Mouse (Mus musculus) layer of hippocampus, postnatal 36 days (tissue): Measurements from ENCODE around the gene Taf5. TPM values are rescaled to one million over a fixed set of nuclear protein-coding genes. Genes with fewer than 3 reads are reported as not detected.

ENCODE experiments used
- DNase-seq, 2 experiments: peaks; one replicate each; pipeline ENCODE4 v3.0.0; 2022
- total RNA-seq, 2 experiments: library from RNA; stranded (reverse); gene quantifications; 2 replicates each; pipeline ENCODE4 v1.2.3; 2021

Taf5 gene
- total RNA-seq, 2 experiments from 2014 or later = 5.6 to 6.5 TPM

DNA sequence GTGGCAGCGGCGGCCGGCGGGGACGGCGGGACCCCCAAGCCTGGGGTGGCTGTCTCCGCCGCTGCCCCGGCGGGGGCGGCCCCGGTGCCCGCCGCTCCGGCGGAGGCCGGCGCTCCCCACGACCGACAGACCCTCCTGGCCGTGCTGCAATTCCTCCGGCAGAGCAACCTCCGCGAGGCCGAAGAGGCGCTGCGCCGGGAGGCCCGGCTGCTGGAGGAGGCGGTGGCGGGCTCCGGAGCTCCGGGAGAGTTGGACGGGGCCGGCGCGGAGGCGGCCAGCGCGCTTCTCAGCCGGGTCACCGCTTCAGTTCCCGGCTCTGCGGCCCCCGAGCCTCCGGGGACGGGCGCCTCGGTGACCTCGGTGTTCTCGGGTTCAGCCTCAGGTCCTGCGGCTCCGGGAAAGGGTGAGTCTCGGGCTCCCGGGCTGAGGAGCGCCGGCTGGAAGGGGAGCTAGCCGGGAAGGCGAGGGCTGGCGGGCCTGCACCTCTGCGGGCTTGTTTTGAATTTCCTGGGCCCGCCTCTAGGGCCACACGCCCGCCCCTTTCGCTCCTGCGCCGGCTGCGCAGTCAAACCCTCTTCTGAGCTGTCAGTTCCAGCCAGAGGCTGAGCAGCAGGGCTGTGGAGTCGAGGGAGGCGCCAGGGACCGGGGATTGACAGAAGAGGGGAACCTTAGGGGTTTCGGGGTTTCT, 522 bp downstream of the Taf5 start:
- DNase-seq = peak; percentile 85 to 87

- no peak for DNase-seq
These were observed 20.7 kb downstream of the Taf5 start for GRCm38 (mm10) chr19:47088226-47088625.

DNA sequence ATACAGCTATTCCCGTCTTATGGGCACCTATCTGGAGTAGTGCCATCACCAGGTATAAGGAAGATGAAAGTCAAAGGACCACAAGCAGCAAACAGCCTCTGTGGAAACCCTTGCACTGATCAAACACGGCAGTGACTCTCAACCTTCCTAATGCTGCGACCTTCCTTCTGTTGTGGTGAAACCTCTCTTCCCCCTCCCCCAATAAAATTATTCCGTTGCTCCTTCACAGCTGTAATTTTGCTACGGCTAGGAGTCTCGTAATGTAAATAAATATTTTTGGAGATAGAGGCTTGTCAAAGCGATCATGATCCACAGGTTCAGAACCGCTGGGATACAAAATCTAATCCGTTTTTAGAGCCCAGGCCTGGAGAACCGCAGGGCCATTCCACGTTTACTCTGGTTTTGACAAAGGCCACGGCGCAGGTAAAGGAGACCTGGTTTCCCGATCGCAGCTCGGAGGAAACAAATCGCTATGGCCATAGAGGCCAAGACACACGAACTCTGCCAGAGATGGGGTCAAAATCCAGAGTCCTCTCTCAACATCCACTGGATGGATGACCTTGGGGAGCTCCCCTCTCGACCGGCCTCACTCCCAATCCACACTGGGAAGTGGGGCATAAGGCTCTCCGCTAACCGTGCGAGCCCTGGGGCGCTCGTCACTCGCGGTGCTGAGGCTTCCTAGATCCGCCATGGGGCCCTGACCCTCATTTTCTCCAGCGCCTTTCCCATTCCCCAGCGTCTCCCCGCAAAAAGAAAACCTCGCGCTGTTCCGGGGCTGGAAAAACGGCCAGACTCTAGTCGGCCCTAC, 22.4 kb downstream of the Taf5 start:
- DNase-seq = peak in 1 of 2 experiments; percentile 16

GRCm38 (mm10) chr19:47090550-47091156, 23.1 kb downstream of the Taf5 start, which contains the start of the genes Usmg5 and Pdcd11:
Gene Usmg5, minus strand, starts transcription at chr19:47090647.
Gene Pdcd11, plus strand, starts transcription at chr19:47090768.
- peak; percentile 97 for DNase-seq

- DNase-seq = no peak
These were observed 33.5 kb downstream of the Taf5 start for GRCm38 (mm10) chr19:47101080-47101479.

DNA sequence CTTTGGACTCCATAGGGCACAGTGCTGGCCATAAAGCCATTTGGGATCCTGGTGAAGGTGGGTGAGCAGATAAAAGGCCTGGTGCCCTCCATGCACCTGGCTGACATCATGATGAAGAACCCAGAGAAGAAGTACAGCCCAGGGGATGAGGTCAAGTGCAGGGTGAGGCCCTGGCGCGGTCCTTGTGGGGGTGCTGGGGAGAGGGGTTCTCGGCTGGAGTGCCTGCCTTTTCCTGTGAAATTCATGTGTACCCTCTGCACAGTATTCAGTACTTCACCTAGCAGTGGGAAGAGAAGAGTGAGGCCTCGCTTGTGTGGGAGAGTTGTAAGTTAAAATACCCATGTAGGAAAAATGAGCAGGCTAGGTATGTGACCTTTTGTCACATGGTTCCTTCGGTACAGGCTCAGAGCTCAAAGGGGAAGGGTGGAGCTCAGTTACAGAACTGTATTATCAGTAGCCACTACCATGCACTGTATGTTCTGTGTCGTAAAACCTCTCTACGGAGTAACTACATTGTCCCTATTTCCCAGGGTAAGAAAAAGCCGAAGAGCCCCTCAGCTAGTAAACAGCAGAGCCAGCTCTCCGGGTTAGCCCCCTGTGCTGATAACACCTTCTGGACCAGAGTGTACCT, 37.2 kb downstream of the Taf5 start:
- no peak for DNase-seq

- no peak for DNase-seq
These were observed 51.1 kb downstream of the Taf5 start for GRCm38 (mm10) chr19:47118634-47119033.

GRCm38 (mm10) chr19:47121054-47121453, 53.5 kb downstream of the Taf5 start:
- no peak for DNase-seq

DNA sequence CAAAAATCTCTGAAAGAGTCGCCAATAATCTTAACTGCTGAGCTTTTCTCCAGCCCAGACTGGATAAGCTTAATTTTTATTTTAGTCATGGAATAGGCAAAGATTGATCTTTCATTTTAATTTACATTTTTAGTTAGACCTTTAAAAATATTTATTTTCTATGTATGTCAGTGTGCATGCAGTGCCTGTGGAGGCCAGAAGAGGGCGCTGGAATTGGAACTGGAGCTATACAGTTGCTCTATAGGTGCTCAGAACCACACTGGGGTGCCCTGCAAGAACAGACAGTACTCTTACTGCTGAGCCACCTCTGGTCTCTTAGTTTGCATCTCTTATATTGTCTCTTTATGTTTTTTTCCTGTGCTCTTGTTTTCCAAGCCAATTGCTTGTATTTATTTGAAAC, 55.3 kb downstream of the Taf5 start:
- no peak for DNase-seq

GRCm38 (mm10) chr19:47128164-47128563, 60.6 kb downstream of the Taf5 start:
- no peak for DNase-seq

- no peak for DNase-seq
These were observed 61.3 kb downstream of the Taf5 start for GRCm38 (mm10) chr19:47128835-47129234.

GRCm38 (mm10) chr19:47130551-47131125, 63.1 kb downstream of the Taf5 start:
- no peak for DNase-seq

Other genes with a start within 250 kb of the Taf5 start
- gene Ina, start 53.0 kb upstream of the Taf5 start, total RNA-seq = 100 to 1,000 TPM; 183 to 189 TPM
- gene Nt5c2, start 52.6 kb upstream of the Taf5 start, total RNA-seq = 10 to 100 TPM; 69.8 to 84.2 TPM
- gene Pcgf6, start 16.8 kb upstream of the Taf5 start, total RNA-seq = 10 to 100 TPM; 21.3 to 24.6 TPM
- gene Usmg5, start 22.9 kb downstream of the Taf5 start, total RNA-seq = 100 to 1,000 TPM; 819 to 918 TPM
- 10 to 100 TPM; 17.4 to 18.9 TPM for gene Pdcd11, start 23.0 kb downstream of the Taf5 start, total RNA-seq
- 1 to 10 TPM; 4.0 to 4.2 TPM for gene Calhm2, start 70.5 kb downstream of the Taf5 start, total RNA-seq
- gene Calhm1, start 76.5 kb downstream of the Taf5 start, total RNA-seq = not detected
- gene Calhm3, start 90.0 kb downstream of the Taf5 start, total RNA-seq = not detected
- gene Neurl1a, start 111.1 kb downstream of the Taf5 start, total RNA-seq = 100 to 1,000 TPM; 174 to 190 TPM